Mouse (Mus musculus) liver, adult 2 months (tissue): ENCODE measurements at regions not wholly inside any gene's neighbourhood (a gene's known extent, or its start where the extent isn't known, plus 50 kb on each side); places are given as distances from the start of the nearest gene placed in this dataset.

Experiments used
- CTCF ChIP-seq: fragments of 200-500 bp; IDR thresholded peaks from 2 replicates; pipeline ENCODE4 v1.5.1; 2011; ENCODE audit warnings: low read depth, low read length, control low read depth
- POLR2A ChIP-seq: fragments of 200-500 bp; IDR thresholded peaks from 2 replicates; pipeline ENCODE4 v1.6.1; 2011; ENCODE audit warnings: low read length, control low read depth; ENCODE audit not compliant: insufficient read depth; ENCODE audit errors: extremely low read depth

DNA sequence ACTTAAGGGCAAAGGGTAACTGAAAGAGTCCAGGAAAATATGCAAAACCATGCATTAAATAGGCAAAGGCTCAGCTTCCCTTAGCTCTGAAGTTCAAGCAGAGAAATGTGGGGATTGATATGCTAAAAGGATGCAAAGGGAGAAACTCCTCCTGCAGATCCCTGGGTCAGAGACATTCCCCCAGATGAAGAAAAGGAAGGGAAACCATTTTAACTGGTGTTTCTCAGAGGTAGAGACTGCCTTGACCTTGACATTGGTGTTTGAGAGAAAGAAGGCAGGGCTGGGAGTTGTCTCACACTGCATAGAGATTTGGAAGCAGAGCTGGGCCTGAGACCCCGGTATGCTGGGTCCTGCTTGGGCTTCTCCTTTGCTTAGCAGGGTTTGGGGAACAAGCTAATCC is 155.8 kb upstream of the 4930535I16Rik start:
- TF ChIP-seq CTCF (no peak), POLR2A (no peak)
